Mouse (Mus musculus): ENCODE results near the gene Ercc6l2. TPM values are rescaled to one million over a fixed set of nuclear protein-coding genes. Genes with fewer than 3 reads are reported as not detected.

Ercc6l2 gene
- 21.9 and 25.2 TPM in 2 replicates for polyA plus RNA-seq (2014; fragmentation: Nextera tagmentation; extraction: Ambion mirVana)

DNA sequence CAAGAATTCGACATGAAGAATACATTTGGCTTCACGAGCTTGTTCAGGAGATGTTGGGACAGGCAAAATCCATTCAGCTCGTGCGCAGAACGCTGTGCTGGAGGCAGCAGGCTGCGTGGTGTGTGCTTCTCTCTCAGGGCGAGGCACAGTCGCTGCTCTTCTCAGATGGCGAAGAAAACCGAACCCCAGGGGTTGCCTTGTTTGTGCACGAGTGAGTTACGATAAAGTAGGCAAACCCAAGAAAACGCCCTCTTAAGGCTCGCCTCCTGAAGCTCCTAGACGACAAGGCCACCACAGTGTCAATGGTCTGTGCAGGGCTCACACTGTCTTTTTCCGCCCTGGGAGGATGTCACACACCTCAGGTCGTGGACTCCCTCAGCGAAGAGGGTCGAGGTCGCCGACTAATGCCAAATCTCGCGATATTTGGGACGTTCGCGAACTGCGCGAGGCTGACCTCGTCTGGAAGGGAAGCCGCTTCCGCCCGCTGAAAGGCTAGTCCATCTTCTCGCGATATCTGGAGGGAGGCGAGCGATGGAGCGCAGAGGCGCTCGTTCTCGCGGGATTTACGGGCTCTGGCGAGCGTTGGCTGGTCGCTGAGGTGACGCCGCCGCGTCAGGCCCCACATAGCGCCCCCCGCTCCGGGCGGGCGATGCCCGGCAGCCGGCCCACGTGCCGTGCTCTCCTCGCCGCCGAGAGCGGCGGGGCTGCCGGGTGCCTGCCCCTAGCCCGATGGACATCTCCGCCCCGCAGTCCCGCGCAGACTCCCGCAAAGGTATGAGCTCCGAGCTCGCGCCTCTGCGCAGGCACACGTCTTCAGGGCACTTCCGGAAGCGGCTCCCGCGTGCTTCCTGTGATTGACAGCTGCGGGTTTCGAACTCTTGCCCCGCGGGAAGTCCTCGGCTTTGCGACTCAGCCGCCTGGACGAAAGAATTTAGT, at the start of gene Ercc6l2:
Gene Ercc6l2 (plus strand): TSS at position 495 of the 936 bp plus-strand sequence.
- under 1% methylated on average over 87 of the region's 87 CpGs for WGBS

DNA sequence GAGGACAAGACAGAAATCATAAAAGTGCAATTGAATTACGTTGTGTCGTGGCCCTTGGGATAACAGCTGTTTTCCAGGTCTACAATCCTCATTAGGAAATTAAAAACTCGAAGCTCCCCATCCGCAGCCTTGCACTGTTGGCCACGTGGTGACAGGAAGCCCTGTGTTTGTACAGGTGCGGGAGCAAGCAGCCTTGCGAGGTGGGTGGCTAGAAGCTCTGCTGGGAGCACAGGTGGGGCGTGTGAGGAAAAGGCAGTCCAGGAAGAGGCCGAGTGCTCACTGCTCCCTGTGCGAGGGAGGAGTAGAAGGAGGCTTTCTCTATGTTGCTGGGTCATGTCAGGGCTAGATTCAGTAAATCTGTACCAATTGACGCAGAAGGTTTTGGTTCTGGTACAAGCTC, 49.0 kb upstream of the Ercc6l2 start:
- Histone ChIP-seq H3K27ac (replicated peaks; ENCODE audit: low read depth, low read length) (no peak overlapping the region), H3K4me3 (ENCODE audit: low read depth, low read length) (no peak overlapping the region), H3K27me3 (ENCODE audit: control insufficient read depth, insufficient read depth, low read length) (no peaks in the 10 kb centered on the region), H3K36me3 (ENCODE audit: control insufficient read depth, insufficient read depth, low read length) (no peaks in the 10 kb centered on the region), H3K4me1 (ENCODE audit: control insufficient read depth, insufficient read depth, low read length) (no peaks in the 10 kb centered on the region), H3K9ac (ENCODE audit: low read length) (no peak overlapping the region), H3K9me3 (ENCODE audit: control insufficient read depth, low read length) (no peaks in the 10 kb centered on the region), H3K4me2 (ENCODE audit: low read depth, severe bottlenecking) (no peak overlapping the region)
- ATAC-seq (ENCODE audit: insufficient number of reproducible peaks, low FRiP score, low TSS enrichment, low read depth) (peak; percentile 84), DNase-seq (ENCODE audit: low spot score) (peak; percentile 59)
- WGBS, result 52% methylated on average over 11 of the region's 11 CpGs

More for the DNA sequence above, at the start of gene Ercc6l2:
- no peaks in the 10 kb centered on the region for H3K9me3 ChIP-seq (ENCODE audit: control insufficient read depth, low read length)
- ATAC-seq (ENCODE audit: insufficient number of reproducible peaks, low FRiP score, low TSS enrichment, low read depth), result peak; percentile 99
- H3K4me3 ChIP-seq (ENCODE audit: low read depth, low read length), result peak within 1 kb of the TSS; percentile 60
- H3K27ac ChIP-seq (replicated peaks; ENCODE audit: low read depth, low read length), result peak within 1 kb of the TSS; percentile 83
- no peaks in the 10 kb centered on the region for H3K36me3 ChIP-seq (ENCODE audit: control insufficient read depth, insufficient read depth, low read length)
- no peaks in the 10 kb centered on the region for H3K27me3 ChIP-seq (ENCODE audit: control insufficient read depth, insufficient read depth, low read length)
- H3K4me2 ChIP-seq (ENCODE audit: low read depth, severe bottlenecking), result peak within 1 kb of the TSS; percentile 65
- peak within 1 kb of the TSS; percentile 93 for H3K9ac ChIP-seq (ENCODE audit: low read length)
- H3K4me1 ChIP-seq (ENCODE audit: control insufficient read depth, insufficient read depth, low read length), result no peaks in the 10 kb centered on the region
- peak; percentile 99 for DNase-seq (ENCODE audit: low spot score)

DNA sequence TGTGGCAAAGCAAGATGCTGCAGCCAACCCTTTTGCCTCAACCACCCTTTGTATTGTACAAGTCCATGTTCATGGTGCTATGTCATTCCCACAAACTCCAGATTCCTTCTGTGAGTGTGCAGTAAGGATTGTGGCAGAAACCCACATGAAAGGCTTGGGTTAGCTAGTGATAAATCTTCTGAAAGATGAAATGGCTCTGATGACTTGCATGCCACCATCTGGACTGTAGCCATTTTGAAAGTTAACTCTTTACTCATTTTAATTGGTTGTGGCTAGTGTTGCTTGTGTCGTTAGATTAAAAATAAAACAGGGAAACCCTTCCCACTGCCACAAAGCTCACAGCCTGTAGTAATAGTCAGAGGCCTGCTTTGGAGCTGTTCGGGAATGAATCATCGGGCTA, 44.0 kb upstream of the Ercc6l2 start:
- no peak overlapping the region for H3K4me2 ChIP-seq (ENCODE audit: low read depth, severe bottlenecking)
- H3K4me1 ChIP-seq (ENCODE audit: control insufficient read depth, insufficient read depth, low read length), result no peaks in the 10 kb centered on the region
- no peaks in the 10 kb centered on the region for H3K9me3 ChIP-seq (ENCODE audit: control insufficient read depth, low read length)
- H3K4me3 ChIP-seq (ENCODE audit: low read depth, low read length), result no peak overlapping the region
- DNase-seq (ENCODE audit: low spot score) (no peak), ATAC-seq (ENCODE audit: insufficient number of reproducible peaks, low FRiP score, low TSS enrichment, low read depth) (no peak)
- no peak overlapping the region for H3K9ac ChIP-seq (ENCODE audit: low read length)
- WGBS, result 65% methylated on average over 3 of the region's 3 CpGs
- H3K27ac ChIP-seq (replicated peaks; ENCODE audit: low read depth, low read length), result no peak overlapping the region
- H3K36me3 ChIP-seq (ENCODE audit: control insufficient read depth, insufficient read depth, low read length), result no peaks in the 10 kb centered on the region
- H3K27me3 ChIP-seq (ENCODE audit: control insufficient read depth, insufficient read depth, low read length), result no peaks in the 10 kb centered on the region

DNA sequence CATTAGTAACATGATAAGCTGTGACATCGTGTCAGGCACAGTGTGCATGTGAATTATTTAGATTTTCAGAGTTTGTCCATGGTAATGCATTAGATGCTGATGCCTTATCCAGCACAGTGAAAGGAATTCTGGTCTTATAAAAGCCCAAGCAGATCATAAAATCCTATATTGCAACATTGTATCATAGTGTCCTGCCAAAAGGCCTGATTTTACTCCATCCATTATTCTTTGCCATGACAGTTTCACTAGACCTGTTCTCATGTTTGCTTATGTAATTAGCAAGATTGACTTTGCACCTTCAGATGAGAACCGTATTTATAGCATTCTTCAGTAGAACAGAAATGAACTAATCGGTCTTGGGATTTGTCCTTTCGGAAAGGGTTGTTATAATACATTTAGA, 36.1 kb upstream of the Ercc6l2 start:
- Histone ChIP-seq H3K4me3 (ENCODE audit: low read depth, low read length) (no peak overlapping the region), H3K4me2 (ENCODE audit: low read depth, severe bottlenecking) (no peak overlapping the region), H3K27me3 (ENCODE audit: control insufficient read depth, insufficient read depth, low read length) (no peaks in the 10 kb centered on the region), H3K9me3 (ENCODE audit: control insufficient read depth, low read length) (no peaks in the 10 kb centered on the region), H3K36me3 (ENCODE audit: control insufficient read depth, insufficient read depth, low read length) (no peaks in the 10 kb centered on the region), H3K27ac (replicated peaks; ENCODE audit: low read depth, low read length) (no peak overlapping the region), H3K9ac (ENCODE audit: low read length) (no peak overlapping the region), H3K4me1 (ENCODE audit: control insufficient read depth, insufficient read depth, low read length) (no peaks in the 10 kb centered on the region)
- no peak for ATAC-seq (ENCODE audit: insufficient number of reproducible peaks, low FRiP score, low TSS enrichment, low read depth)
- DNase-seq (ENCODE audit: low spot score), result no peak
- 82% methylated on average over 4 of the region's 4 CpGs for WGBS

DNA sequence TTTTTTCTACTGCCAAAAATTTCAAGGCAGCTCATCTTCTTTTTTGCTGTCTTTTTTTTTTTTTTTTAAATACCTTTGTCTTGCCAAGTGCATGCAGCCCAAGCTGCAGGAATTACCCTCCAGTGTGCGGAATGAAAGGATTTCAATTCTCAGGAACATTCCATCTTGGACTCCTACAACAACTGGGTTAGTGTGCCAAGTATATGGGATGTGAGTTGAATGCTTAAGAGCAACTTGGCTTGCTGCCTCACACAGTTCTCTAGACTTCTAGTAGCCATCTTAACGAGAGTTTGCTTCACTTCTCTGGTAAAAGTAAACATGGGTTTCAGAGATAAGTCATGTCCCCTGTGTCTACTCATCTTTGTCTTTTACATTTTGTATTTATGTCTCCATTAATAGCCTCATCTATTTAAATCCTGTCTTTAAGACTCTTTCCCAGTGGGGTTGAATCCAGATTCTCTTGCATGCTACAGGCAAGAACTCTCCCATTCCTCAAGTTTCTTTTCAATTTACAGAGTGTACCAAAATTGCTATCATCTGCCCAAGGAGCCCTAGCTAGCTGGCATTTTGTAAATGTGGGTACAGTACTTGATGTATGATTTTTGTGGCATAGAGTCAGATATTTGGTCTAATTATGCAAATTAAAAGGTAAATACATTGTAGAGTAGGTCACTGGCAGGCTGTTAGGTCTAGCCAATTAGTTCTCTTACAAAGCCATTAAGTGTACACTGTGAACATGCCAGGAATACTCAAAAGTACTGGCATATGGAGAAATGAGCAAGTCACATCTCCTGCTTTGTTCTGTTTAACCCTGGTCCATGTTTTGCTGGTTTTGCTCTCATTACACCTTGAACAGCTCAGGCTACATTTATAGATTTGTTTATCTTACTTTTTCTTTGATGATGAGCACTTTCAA, 35.4 kb upstream of the Ercc6l2 start:
- DNase-seq (ENCODE audit: low spot score) (no peak), ATAC-seq (ENCODE audit: insufficient number of reproducible peaks, low FRiP score, low TSS enrichment, low read depth) (no peak)
- H3K4me3 ChIP-seq (ENCODE audit: low read depth, low read length), result no peak overlapping the region
- no peak overlapping the region for H3K27ac ChIP-seq (replicated peaks; ENCODE audit: low read depth, low read length)
- no peaks in the 10 kb centered on the region for H3K27me3 ChIP-seq (ENCODE audit: control insufficient read depth, insufficient read depth, low read length)
- no peak overlapping the region for H3K4me2 ChIP-seq (ENCODE audit: low read depth, severe bottlenecking)
- H3K9me3 ChIP-seq (ENCODE audit: control insufficient read depth, low read length), result no peaks in the 10 kb centered on the region
- 82% methylated on average over 2 of the region's 2 CpGs for WGBS
- H3K4me1 ChIP-seq (ENCODE audit: control insufficient read depth, insufficient read depth, low read length), result no peaks in the 10 kb centered on the region
- no peaks in the 10 kb centered on the region for H3K36me3 ChIP-seq (ENCODE audit: control insufficient read depth, insufficient read depth, low read length)
- no peak overlapping the region for H3K9ac ChIP-seq (ENCODE audit: low read length)

DNA sequence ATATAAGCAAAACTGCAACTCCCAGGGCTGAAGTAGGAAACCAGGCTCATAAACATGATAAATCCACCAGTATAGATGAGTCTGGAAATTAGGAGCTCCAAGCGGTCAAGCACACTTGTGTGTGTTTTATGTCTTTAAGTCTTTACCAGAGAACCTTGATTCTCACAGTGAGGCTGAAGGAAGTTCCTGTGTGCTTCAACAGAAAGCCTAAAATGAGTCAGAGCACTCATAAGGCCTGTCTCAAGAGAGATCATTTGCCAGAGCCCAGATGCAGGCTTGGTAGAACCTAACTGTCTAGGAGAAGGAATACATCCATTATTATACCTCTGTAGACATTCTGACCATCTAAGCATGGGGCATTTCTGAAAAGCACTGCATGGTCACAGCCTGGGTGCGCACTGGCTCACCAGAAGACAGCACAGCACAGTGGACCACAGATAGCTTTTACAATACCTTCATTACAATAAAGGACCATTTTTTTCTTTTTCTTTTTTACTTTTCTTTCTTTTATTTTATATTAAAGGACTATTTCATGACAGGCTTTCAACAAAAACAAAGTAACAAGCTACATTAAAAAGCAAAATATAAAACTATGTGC, 22.7 kb upstream of the Ercc6l2 start:
- H3K9ac ChIP-seq (ENCODE audit: low read length), result no peak overlapping the region
- WGBS, result 94% methylated on average over 2 of the region's 2 CpGs

DNA sequence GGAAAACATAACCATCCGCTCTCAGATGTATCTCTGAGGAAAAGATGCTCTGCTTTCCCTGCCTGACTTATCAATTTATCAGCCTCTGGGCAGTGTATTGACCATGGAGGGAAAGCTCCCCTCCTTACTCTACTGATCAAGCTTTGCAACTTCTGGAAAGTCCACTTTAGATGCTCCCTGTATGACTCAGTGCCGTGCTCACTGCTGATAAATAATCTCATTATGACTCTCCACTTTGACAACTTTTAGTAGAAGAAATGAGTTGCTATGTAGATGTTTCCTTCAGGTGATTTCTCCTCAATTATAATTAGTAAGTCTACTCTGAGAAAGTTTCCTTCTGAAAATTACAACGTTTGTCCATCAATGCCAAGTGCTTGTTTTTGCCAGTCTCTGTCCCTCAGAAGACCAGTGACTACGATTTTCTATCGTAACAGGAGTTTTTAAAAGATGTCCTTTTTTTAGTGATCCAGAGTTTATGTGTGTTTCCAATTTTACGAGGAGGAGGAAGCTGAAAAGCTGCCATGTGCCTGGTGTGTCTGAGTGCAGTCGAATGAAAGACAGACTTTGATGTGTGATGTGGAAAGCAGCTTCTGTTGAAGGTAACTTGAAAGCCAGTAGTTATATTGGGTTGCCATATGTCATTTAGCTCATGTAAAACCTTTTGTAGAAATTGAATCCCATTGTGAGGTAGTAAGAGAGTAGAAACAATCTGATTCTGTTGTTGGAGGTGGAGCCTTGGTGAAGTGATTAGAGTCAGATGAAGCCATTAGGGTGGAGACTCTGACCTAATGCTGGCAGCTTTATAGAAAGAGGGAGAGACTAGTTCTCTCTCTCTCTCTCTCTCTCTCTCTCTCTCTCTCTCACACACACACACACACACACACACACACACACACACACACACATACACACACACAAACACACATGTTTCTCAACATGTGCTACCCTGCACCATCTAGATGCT, 21.4 kb upstream of the Ercc6l2 start:
- Histone ChIP-seq H3K4me2 (ENCODE audit: low read depth, severe bottlenecking) (no peak overlapping the region), H3K27ac (replicated peaks; ENCODE audit: low read depth, low read length) (no peak overlapping the region), H3K9ac (ENCODE audit: low read length) (no peak overlapping the region), H3K36me3 (ENCODE audit: control insufficient read depth, insufficient read depth, low read length) (no peaks in the 10 kb centered on the region), H3K4me3 (ENCODE audit: low read depth, low read length) (no peak overlapping the region), H3K9me3 (ENCODE audit: control insufficient read depth, low read length) (no peaks in the 10 kb centered on the region), H3K4me1 (ENCODE audit: control insufficient read depth, insufficient read depth, low read length) (no peaks in the 10 kb centered on the region), H3K27me3 (ENCODE audit: control insufficient read depth, insufficient read depth, low read length) (no peaks in the 10 kb centered on the region)
- ATAC-seq (ENCODE audit: insufficient number of reproducible peaks, low FRiP score, low TSS enrichment, low read depth) (no peak), DNase-seq (ENCODE audit: low spot score) (no peak)
- 62% methylated on average over 7 of the region's 7 CpGs for WGBS

More for the DNA sequence above, 22.7 kb upstream of the Ercc6l2 start:
- ATAC-seq (ENCODE audit: insufficient number of reproducible peaks, low FRiP score, low TSS enrichment, low read depth) (no peak), DNase-seq (ENCODE audit: low spot score) (no peak)
- no peaks in the 10 kb centered on the region for H3K9me3 ChIP-seq (ENCODE audit: control insufficient read depth, low read length)
- H3K27me3 ChIP-seq (ENCODE audit: control insufficient read depth, insufficient read depth, low read length), result no peaks in the 10 kb centered on the region
- no peak overlapping the region for H3K27ac ChIP-seq (replicated peaks; ENCODE audit: low read depth, low read length)
- no peaks in the 10 kb centered on the region for H3K36me3 ChIP-seq (ENCODE audit: control insufficient read depth, insufficient read depth, low read length)
- no peaks in the 10 kb centered on the region for H3K4me1 ChIP-seq (ENCODE audit: control insufficient read depth, insufficient read depth, low read length)
- H3K4me3 ChIP-seq (ENCODE audit: low read depth, low read length), result no peak overlapping the region
- no peak overlapping the region for H3K4me2 ChIP-seq (ENCODE audit: low read depth, severe bottlenecking)
